Mouse (Mus musculus) myocyte (in vitro differentiated cells): ENCODE measurements around the gene Sfrp4.

ENCODE experiments used
- CEBPB ChIP-seq: IDR thresholded peaks from 2 replicates; pipeline ENCODE4 v1.6.1; 2011; ENCODE audit warnings: mild to moderate bottlenecking, moderate library complexity; ENCODE audit not compliant: poor library complexity, insufficient read depth, severe bottlenecking
- E2F4 ChIP-seq: IDR thresholded peaks from one replicate; pipeline ENCODE4 v1.6.1; 2011; ENCODE audit warnings: mild to moderate bottlenecking, control low read depth, moderate library complexity; ENCODE audit not compliant: insufficient read depth
- MAX ChIP-seq: IDR thresholded peaks from one replicate; pipeline ENCODE4 v1.6.1; 2011; ENCODE audit warnings: low read depth, mild to moderate bottlenecking, control low read depth
- MYOG ChIP-seq, 3 experiments: IDR thresholded peaks; one replicate each; pipeline ENCODE4 v1.6.1; 2011; ENCODE audit warnings: control low read depth in 2 of 3, low read depth in 2 of 3, mild to moderate bottlenecking in 2 of 3; ENCODE audit not compliant: insufficient read length in 2 of 3, control insufficient read depth in 1 of 3, insufficient read depth in 1 of 3
- POLR2A ChIP-seq: IDR thresholded peaks from one replicate; pipeline ENCODE4 v1.6.1; 2011; ENCODE audit warnings: low read depth, mild to moderate bottlenecking, control low read depth, moderate library complexity; ENCODE audit not compliant: insufficient read length
- POLR2AphosphoS2 ChIP-seq: IDR thresholded peaks from one replicate; pipeline ENCODE4 v1.6.1; 2011; ENCODE audit warnings: low read depth, control low read depth; ENCODE audit not compliant: insufficient read length
- REST ChIP-seq: IDR thresholded peaks from one replicate; pipeline ENCODE4 v1.6.1; 2011; ENCODE audit warnings: mild to moderate bottlenecking, control low read depth, moderate library complexity; ENCODE audit not compliant: insufficient read depth, insufficient read length
- TCF3 ChIP-seq: IDR thresholded peaks from one replicate; pipeline ENCODE4 v1.6.1; 2011; ENCODE audit warnings: low read depth, control low read depth; ENCODE audit not compliant: insufficient read length

GRCm38 (mm10) chr13:19618841-19619215 lies 4.1 kb upstream of the Sfrp4 start:
- TF ChIP-seq MAX, result no peak
- TF ChIP-seq E2F4, result no peak
- TF ChIP-seq POLR2A, result no peak
- no peak for TF ChIP-seq POLR2AphosphoS2
- TF ChIP-seq TCF3, result no peak
- no peak for TF ChIP-seq CEBPB
- TF ChIP-seq MYOG (IDR thresholded peaks at IDR 0.05; ENCODE audit: control insufficient read depth in 1 of 3, insufficient read depth in 1 of 3, insufficient read length in 2 of 3, low read depth in 2 of 3), result no peak
- no peak for TF ChIP-seq REST
